Mouse (Mus musculus) MEL (cell line): ENCODE measurements at regions not wholly inside any gene's neighbourhood (a gene's known extent, or its start where the extent isn't known, plus 50 kb on each side); places are given as distances from the start of the nearest gene placed in this dataset.

Experiments used
- GATA1 ChIP-seq: IDR thresholded peaks from 2 replicates; pipeline ENCODE4 v1.6.1; 2011; ENCODE audit warnings: low read depth, low read length, improper control_type of control experiment
- JUND ChIP-seq: IDR thresholded peaks from 2 replicates; pipeline ENCODE4 v1.6.1; 2011; ENCODE audit warnings: low read depth, mild to moderate bottlenecking, improper control_type of control experiment, low read length
- ZMIZ1 ChIP-seq: IDR thresholded peaks from 2 replicates; pipeline ENCODE4 v1.6.1; 2012; ENCODE audit warnings: low read depth, mild to moderate bottlenecking, inconsistent platforms, low read length, improper control_type of control experiment, moderate library complexity

- TF ChIP-seq GATA1 (no peak), JUND (no peak), ZMIZ1 (no peak)
Measured at GRCm38 (mm10) chr7:67456015-67456414, 83.4 kb upstream of the Mef2a start.
